Mouse (Mus musculus) heart, adult 8-10 months (tissue): ENCODE results near the gene Gm9195. TPM values are rescaled to one million over a fixed set of nuclear protein-coding genes. Genes with fewer than 3 reads are reported as not detected.

ENCODE experiments used
- DNase-seq: peaks from one replicate; pipeline ENCODE4 v3.0.0; 2022; ENCODE audit warnings: low spot score
- total RNA-seq, 4 experiments: library from RNA; stranded (reverse); gene quantifications; 2 replicates each; pipeline ENCODE4 v1.2.4; 2022

Gm9195 gene
- total RNA-seq: not detected

DNA sequence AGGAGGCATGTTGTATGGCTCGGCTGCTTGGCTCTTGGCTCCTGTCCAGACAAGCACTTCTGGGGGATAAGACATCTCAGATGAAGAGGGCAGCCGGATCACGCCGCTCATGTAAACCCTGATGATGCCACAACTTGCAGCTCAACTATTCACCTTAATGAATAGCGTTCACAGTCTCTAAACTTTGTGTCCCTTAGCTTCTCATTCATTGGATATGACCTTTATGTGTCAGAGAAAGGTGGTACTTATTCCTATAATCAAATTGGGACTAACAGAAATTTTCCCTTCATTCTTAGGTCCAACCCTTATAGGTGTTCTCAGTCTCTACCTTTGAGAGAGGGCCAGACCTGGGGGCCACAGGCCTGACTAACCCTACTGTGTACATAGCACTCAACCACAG lies at the start of gene Gm9195:
Gene Gm9195, minus strand, starts transcription at position 101 of the 400 bp plus-strand sequence.
- no peak for DNase-seq

DNA sequence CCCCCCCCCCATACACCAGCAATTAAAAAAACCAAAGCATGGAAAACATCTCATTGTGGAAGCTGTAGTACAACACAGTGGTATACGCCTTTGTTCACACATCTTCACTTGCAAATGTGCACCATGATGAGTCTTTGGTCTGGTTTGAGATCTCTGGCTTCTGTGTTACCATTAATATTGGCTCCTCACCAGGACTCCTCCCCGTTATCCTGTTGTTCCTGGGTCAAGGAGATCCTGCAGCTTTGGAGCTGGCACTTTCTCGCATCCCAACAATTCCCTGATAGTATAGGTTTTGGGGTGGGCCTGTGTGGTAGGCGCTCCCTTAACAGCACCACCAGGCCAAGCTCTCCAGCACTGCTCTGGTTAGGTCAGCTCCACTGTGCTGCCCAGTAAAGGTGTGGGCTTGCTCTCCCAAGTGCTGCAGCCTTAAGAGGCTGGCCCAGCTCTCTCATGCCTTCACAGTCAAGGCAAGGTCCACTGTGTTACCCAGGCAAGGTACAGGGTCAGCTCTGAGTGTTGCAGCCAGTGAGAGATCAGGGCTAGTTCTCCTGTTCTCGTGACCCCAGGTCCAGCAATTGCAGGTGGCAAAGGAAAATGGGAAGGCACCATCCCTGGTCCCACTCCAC lies 44.9 kb upstream of the Gm9195 start:
- DNase-seq: no peak

DNA sequence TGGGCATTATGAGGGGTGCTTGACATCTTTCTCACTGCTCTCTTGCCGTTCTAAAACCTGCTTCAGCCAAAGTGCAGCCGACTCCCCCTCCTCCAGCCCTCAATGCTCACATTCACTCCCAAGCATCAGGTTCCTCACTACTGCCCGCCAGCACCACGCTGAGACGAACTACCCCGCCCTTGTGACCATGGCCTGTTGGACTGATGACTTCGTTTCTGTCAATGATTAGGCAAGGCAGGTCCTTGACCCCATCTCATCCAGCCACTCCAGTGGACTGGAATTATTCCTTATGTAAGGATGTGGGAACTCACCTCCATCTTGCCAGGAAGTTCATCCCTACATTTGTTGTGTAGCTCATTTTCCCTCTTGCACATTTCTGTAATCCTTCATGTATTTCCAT lies 42.2 kb upstream of the Gm9195 start:
- DNase-seq: no peak

DNA sequence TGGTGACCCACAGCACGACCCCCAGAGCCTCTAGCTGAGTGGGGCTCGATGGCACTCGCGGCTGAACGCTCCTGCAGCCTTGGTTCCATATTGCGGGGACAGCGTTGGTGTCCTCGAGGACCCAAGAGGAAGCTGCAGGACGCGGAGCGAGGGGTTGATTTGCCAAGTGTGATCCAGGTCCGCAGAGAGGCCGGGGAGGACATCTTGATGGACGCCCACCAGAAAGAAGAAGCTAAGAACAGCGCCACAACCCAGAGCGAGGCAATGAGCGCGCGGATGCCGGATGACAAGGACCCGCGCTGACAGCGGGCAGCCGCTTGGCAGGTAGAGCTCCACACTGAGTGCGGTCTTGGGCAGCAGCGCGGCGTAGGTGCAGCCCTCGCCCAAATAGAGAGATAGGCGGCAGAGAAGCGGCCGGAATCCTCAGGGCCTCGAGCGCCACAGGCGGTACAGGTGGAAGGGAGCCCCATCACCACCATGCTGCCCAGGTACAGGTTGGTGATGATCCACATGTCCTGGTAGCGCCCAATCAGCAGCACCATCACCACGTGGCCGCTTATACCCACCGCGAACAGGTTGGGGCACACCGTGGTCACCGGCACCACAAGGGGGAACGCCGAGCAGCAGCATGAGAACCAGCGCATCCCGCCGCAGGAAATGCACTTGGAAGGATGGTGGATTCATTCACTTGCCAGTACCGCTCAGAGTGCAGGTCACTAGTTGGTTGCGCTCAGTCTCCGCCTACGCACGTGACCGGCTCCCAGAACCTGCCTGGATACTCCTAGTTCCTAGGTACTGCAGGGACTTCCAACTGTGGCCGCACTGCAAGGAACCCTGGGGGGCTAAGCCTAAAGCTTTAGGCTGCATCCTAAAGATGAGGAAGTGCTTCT lies 40.6 kb upstream of the Gm9195 start:
- DNase-seq: no peak

DNA sequence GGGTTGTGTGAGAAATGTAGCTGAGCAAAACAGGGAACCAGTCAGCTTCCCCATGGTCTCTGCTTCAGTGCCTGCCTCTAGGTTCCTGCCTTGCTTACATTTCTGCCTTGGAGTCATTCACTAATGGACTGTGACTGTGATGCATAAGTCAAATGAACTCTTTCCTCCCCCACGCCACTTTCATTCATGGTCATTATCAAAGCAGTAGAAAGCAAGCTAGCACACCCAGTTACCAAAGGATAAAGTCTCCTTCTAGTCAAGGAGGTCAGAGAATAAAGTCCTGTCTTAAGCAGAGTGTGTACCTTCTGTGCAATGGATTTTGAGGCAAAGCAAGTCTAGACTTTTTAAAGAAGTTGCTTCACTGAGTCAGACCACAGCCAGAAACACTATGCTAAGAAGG lies 35.5 kb upstream of the Gm9195 start:
- DNase-seq: no peak

GRCm38 (mm10) chr14:72519561-72519960 lies 27.9 kb upstream of the Gm9195 start:
- no peak for DNase-seq

- DNase-seq: no peak
Observed at GRCm38 (mm10) chr14:72518786-72519185, 27.1 kb upstream of the Gm9195 start.

DNA sequence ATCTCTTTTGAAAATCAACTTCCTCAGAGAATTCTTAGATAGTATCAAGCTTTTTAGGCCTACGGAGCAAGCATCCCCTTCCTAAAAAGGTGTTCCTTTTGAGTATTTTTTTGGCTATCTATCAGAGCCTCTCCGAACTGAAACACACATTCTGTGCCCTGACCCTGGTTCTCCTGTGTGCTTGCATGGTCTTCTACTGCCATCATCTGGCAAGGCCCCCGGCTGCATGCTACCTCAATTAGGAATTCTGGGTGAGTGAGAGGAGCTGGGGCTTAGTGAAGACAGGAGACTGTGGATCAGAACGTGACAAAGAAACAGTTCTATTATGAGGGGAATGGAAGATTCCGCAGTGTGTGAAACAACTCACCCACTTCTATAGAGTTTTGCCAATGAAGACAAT lies 24.7 kb upstream of the Gm9195 start:
- DNase-seq: peak; percentile 9

DNA sequence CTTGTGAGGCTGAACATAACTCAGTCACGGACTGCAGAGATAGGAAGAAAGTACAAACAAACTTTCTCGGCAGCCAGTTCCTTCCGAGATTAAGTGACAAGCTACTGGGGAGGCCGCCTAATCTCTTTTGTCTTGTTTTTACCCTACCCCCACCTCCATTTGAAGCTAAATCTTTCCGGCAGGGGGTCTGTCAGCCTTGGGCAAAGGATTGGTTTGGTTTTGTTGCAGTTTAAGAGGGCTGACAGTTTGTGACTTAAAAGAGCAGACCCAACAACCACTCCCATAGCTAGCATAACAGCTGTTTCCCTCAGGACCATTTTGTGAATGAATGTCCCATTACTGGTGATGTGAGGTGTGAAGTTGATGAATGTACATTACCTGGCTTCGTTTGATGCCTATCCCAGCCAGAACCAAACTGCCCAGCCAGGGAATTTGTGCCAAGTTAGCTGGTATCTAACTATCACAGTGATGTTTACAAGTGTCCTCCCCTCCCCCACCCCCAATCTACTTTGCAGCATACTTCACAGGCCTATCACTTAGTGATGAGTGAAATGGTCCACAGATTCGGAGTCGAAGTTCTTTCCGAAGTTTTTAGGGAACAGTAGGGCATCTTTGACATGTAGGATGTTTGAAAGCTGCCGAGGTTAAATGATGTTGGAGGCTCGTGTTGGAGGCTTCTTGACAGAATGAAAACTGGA lies 15.2 kb upstream of the Gm9195 start:
- DNase-seq: no peak

- no peak for DNase-seq
Observed at GRCm38 (mm10) chr14:72506018-72506722, 14.5 kb upstream of the Gm9195 start.

GRCm38 (mm10) chr14:72504985-72505384 lies 13.3 kb upstream of the Gm9195 start:
- no peak for DNase-seq

DNA sequence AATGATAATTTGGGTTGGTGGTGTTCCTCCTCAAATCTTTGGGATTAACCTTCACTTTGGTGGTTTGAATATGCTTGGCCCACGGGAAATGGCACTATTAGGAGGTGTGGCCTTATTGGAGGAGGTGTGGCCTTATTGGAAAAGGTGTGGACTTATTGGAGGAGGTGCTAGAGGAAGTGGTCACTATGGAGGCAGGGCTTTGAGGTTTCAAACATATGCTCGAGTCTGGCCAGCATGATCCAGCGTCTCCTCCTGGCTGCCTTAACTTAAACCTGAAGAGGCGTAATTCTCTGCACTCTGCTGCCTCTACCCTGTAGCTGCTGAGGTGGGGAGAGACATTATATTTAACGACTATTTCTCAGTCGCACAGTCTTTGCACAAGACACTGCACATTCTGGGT lies 11.6 kb upstream of the Gm9195 start:
- no peak for DNase-seq

- DNase-seq: no peak
Observed at GRCm38 (mm10) chr14:72493775-72494174, 2.1 kb upstream of the Gm9195 start.

GRCm38 (mm10) chr14:72490367-72490766 lies 1.3 kb downstream of the Gm9195 start:
- DNase-seq: no peak

DNA sequence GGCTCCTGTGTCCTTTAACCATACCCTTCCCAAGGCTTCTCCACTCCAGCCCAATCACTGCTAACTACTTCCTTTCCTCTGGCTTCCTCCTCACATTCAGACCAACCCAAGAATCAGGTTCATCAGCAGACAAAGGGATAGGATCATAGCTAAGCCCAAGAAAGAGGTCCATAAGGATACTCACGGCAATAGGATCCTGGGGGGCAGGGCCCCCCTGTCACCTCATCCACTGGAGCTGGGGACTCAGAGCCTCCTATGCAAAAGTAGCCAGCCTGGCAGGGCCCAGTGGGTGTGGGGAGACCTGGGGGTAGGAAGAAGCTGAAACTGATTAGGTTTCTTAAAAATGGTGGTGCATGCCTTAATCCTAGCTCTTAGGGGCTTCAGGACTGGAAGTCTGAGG lies 17.1 kb downstream of the Gm9195 start:
- no peak for DNase-seq

DNA sequence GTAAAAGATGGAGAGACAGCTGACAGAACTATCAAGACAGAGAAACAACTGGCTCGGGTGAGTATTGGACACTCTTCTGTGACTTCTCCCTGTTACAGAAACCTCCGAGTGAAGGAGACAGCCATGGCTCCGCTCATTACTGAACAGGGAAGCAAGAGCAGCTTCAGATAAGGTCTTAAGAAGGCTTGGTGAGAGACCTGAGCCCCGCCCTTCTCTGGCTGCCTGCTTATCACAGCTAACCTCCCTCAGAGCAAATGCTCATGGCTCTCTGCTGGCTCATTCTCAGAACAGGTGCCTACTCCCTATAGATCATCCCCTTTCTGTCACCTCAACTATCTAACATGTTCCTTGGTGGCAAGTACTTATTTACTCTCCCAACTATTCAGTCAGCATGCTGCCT lies 23.2 kb downstream of the Gm9195 start:
- no peak for DNase-seq

GRCm38 (mm10) chr14:72466384-72466783 lies 25.3 kb downstream of the Gm9195 start:
- DNase-seq: no peak

GRCm38 (mm10) chr14:72461591-72461990 lies 30.0 kb downstream of the Gm9195 start:
- no peak for DNase-seq

DNA sequence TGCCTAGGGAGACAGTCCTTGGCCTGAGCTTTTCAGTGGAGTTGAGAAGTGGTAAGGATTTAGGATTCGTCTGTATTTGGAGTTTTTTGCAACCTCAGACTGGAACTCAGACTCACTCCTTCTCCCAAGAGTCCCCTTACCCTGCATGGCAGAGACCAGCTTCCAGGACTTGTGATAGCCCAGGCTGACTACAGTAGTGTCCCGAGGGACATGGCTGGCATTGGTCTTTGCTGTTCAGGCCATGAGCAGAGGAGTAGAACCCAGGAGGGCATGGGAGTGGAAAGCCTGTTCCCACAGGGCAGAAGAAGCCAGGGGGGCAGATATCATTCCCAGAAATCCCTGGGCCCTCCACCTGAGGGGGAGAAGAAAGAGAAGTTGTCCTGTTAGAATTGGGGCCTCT lies 31.3 kb downstream of the Gm9195 start:
- DNase-seq: no peak

- no peak for DNase-seq
Observed at GRCm38 (mm10) chr14:72458930-72459329, 32.7 kb downstream of the Gm9195 start.

GRCm38 (mm10) chr14:72447141-72448091 lies 44.2 kb downstream of the Gm9195 start:
- peak; percentile 16 for DNase-seq
